Mouse (Mus musculus) kidney, adult 2 months (tissue): ENCODE data around the gene Fam174b.

Source experiments
- CTCF ChIP-seq: fragments of 200-500 bp; conservative IDR thresholded peaks from 2 replicates; pipeline ENCODE4 v1.5.1; 2011; ENCODE audit warnings: low read depth, mild to moderate bottlenecking, control low read depth, low read length, moderate library complexity, mixed read lengths; ENCODE audit not compliant: insufficient read depth, insufficient read length
- POLR2A ChIP-seq: fragments of 200-500 bp; IDR thresholded peaks from one replicate; pipeline ENCODE4 v1.6.1; 2011; ENCODE audit warnings: low read depth, low read length, control low read depth

GRCm38 (mm10) chr7:73753598-73753997, 13.5 kb downstream of the Fam174b start:
- no peak for TF ChIP-seq CTCF
- no peak for TF ChIP-seq POLR2A
